Mouse (Mus musculus): ENCODE measurements around the gene Fzd7. TPM values are rescaled to one million over a fixed set of nuclear protein-coding genes. Genes with fewer than 3 reads are reported as not detected.

Fzd7 gene
- polyA plus RNA-seq, 1 experiment from 2014 or later = 5.4 TPM

- Histone ChIP-seq H3K27ac (replicated peaks in 1 of 2; ENCODE audit: control insufficient read depth in 1 of 2, insufficient read depth in 1 of 2, low read depth in 2 of 2, low read length in 2 of 2) (no peak overlapping the region), H3K9ac (ENCODE audit: low read length) (no peak overlapping the region), H3K36me3 (ENCODE audit: control insufficient read depth, insufficient read depth, low read length) (no peaks in the 10 kb centered on the region), H3K9me3 (ENCODE audit: control insufficient read depth, low read length) (no peaks in the 10 kb centered on the region), H3K4me2 (ENCODE audit: low read length) (no peak overlapping the region), H3K4me3 (ENCODE audit: control insufficient read depth in 1 of 2, insufficient read depth in 1 of 2, low read depth in 1 of 2, low read length in 2 of 2) (no peak overlapping the region), H3K27me3 (ENCODE audit: control insufficient read depth, insufficient read depth, low read length) (0 out of 2 replicates have a peak, but pooled peaks cover 4% of the 10 kb centered on the region), H3K4me1 (ENCODE audit: control insufficient read depth in 2 of 2, insufficient read depth in 2 of 2, low read length in 2 of 2) (peaks cover 0 to 3% of the 10 kb centered on the region in 2 experiments; a peak in 2 of 4 replicates)
- ATAC-seq (ENCODE audit: insufficient number of reproducible peaks, insufficient read depth, low FRiP score, low read depth) = no peak
- 52% methylated on average over 7 of the region's 7 CpGs for WGBS
Observed at GRCm38 (mm10) chr1:59503659-59504301, 21.6 kb downstream of the Fzd7 start.

GRCm38 (mm10) chr1:59504302-59504700 lies 22.1 kb downstream of the Fzd7 start:
- Histone ChIP-seq H3K4me2 (ENCODE audit: low read length) (no peak overlapping the region), H3K9me3 (ENCODE audit: control insufficient read depth, low read length) (no peaks in the 10 kb centered on the region), H3K27ac (replicated peaks in 1 of 2; ENCODE audit: control insufficient read depth in 1 of 2, insufficient read depth in 1 of 2, low read depth in 2 of 2, low read length in 2 of 2) (no peak overlapping the region), H3K27me3 (ENCODE audit: control insufficient read depth, insufficient read depth, low read length) (0 out of 2 replicates have a peak, but pooled peaks cover 4% of the 10 kb centered on the region), H3K4me3 (ENCODE audit: control insufficient read depth in 1 of 2, insufficient read depth in 1 of 2, low read depth in 1 of 2, low read length in 2 of 2) (no peak overlapping the region), H3K36me3 (ENCODE audit: control insufficient read depth, insufficient read depth, low read length) (no peaks in the 10 kb centered on the region), H3K9ac (ENCODE audit: low read length) (no peak overlapping the region), H3K4me1 (ENCODE audit: control insufficient read depth in 2 of 2, insufficient read depth in 2 of 2, low read length in 2 of 2) (peaks cover 0 to 4% of the 10 kb centered on the region in 2 experiments; a peak in 2 of 4 replicates)
- no peak for ATAC-seq (ENCODE audit: insufficient number of reproducible peaks, insufficient read depth, low FRiP score, low read depth)
- WGBS = 78% methylated on average over 2 of the region's 2 CpGs

- no peak for ATAC-seq (ENCODE audit: insufficient number of reproducible peaks, insufficient read depth, low FRiP score, low read depth)
- Histone ChIP-seq H3K4me1 (ENCODE audit: control insufficient read depth in 2 of 2, insufficient read depth in 2 of 2, low read length in 2 of 2) (peaks cover 0 to 4% of the 10 kb centered on the region in 2 experiments; a peak in 2 of 4 replicates), H3K9me3 (ENCODE audit: control insufficient read depth, low read length) (no peaks in the 10 kb centered on the region), H3K4me3 (ENCODE audit: control insufficient read depth in 1 of 2, insufficient read depth in 1 of 2, low read depth in 1 of 2, low read length in 2 of 2) (no peak overlapping the region), H3K9ac (ENCODE audit: low read length) (no peak overlapping the region), H3K36me3 (ENCODE audit: control insufficient read depth, insufficient read depth, low read length) (no peaks in the 10 kb centered on the region), H3K27me3 (ENCODE audit: control insufficient read depth, insufficient read depth, low read length) (no peaks in the 10 kb centered on the region), H3K4me2 (ENCODE audit: low read length) (peak overlapping the region; percentile 34), H3K27ac (replicated peaks in 1 of 2; ENCODE audit: control insufficient read depth in 1 of 2, insufficient read depth in 1 of 2, low read depth in 2 of 2, low read length in 2 of 2) (no peak overlapping the region)
- WGBS = 17% methylated on average over 17 of the region's 17 CpGs
Observed at GRCm38 (mm10) chr1:59508463-59509139, 26.4 kb downstream of the Fzd7 start.

GRCm38 (mm10) chr1:59511566-59512270 lies 29.5 kb downstream of the Fzd7 start:
- Histone ChIP-seq H3K9ac (ENCODE audit: low read length) (no peak overlapping the region), H3K4me1 (ENCODE audit: control insufficient read depth in 2 of 2, insufficient read depth in 2 of 2, low read length in 2 of 2) (peaks cover 8 to 11% of the 10 kb centered on the region in 2 experiments), H3K36me3 (ENCODE audit: control insufficient read depth, insufficient read depth, low read length) (no peaks in the 10 kb centered on the region), H3K9me3 (ENCODE audit: control insufficient read depth, low read length) (no peaks in the 10 kb centered on the region), H3K27me3 (ENCODE audit: control insufficient read depth, insufficient read depth, low read length) (no peaks in the 10 kb centered on the region), H3K4me3 (ENCODE audit: control insufficient read depth in 1 of 2, insufficient read depth in 1 of 2, low read depth in 1 of 2, low read length in 2 of 2) (no peak overlapping the region), H3K27ac (replicated peaks in 1 of 2; ENCODE audit: control insufficient read depth in 1 of 2, insufficient read depth in 1 of 2, low read depth in 2 of 2, low read length in 2 of 2) (no peak overlapping the region), H3K4me2 (ENCODE audit: low read length) (no peak overlapping the region)
- no peak for ATAC-seq (ENCODE audit: insufficient number of reproducible peaks, insufficient read depth, low FRiP score, low read depth)
- WGBS = 68% methylated on average over 9 of the region's 9 CpGs

GRCm38 (mm10) chr1:59516026-59516917 lies 34.0 kb downstream of the Fzd7 start, which contains the start of gene Gm973:
Gene Gm973 (plus strand): TSS chr1:59516264.
- Histone ChIP-seq H3K4me3 (ENCODE audit: control insufficient read depth in 1 of 2, insufficient read depth in 1 of 2, low read depth in 1 of 2, low read length in 2 of 2) (peak within 1 kb of the TSS; percentile 36 to 39), H3K4me2 (ENCODE audit: low read length) (peak within 1 kb of the TSS; percentile 74), H3K9ac (ENCODE audit: low read length) (peak within 1 kb of the TSS; percentile 67), H3K27ac (replicated peaks in 1 of 2; ENCODE audit: control insufficient read depth in 1 of 2, insufficient read depth in 1 of 2, low read depth in 2 of 2, low read length in 2 of 2) (peak within 1 kb of the TSS; percentile 53 to 66), H3K36me3 (ENCODE audit: control insufficient read depth, insufficient read depth, low read length) (no peaks in the 10 kb centered on the region), H3K4me1 (ENCODE audit: control insufficient read depth in 2 of 2, insufficient read depth in 2 of 2, low read length in 2 of 2) (peaks cover 8 to 15% of the 10 kb centered on the region in 2 experiments), H3K9me3 (ENCODE audit: control insufficient read depth, low read length) (no peaks in the 10 kb centered on the region), H3K27me3 (ENCODE audit: control insufficient read depth, insufficient read depth, low read length) (peaks cover 3% of the 10 kb centered on the region; the same call in 1 of the 2 replicates)
- peak; percentile 31; the same call in 1 of the 2 replicates for ATAC-seq (ENCODE audit: insufficient number of reproducible peaks, insufficient read depth, low FRiP score, low read depth)
- WGBS = 6% methylated on average over 25 of the region's 25 CpGs

GRCm38 (mm10) chr1:59520226-59520837 lies 38.1 kb downstream of the Fzd7 start:
- 44% methylated on average over 11 of the region's 11 CpGs for WGBS
- Histone ChIP-seq H3K9me3 (ENCODE audit: control insufficient read depth, low read length) (no peaks in the 10 kb centered on the region), H3K9ac (ENCODE audit: low read length) (no peak overlapping the region), H3K27ac (replicated peaks in 1 of 2; ENCODE audit: control insufficient read depth in 1 of 2, insufficient read depth in 1 of 2, low read depth in 2 of 2, low read length in 2 of 2) (no peak overlapping the region), H3K4me1 (ENCODE audit: control insufficient read depth in 2 of 2, insufficient read depth in 2 of 2, low read length in 2 of 2) (peaks cover 8 to 15% of the 10 kb centered on the region in 2 experiments), H3K27me3 (ENCODE audit: control insufficient read depth, insufficient read depth, low read length) (peaks cover 3% of the 10 kb centered on the region; the same call in 1 of the 2 replicates), H3K36me3 (ENCODE audit: control insufficient read depth, insufficient read depth, low read length) (no peaks in the 10 kb centered on the region), H3K4me2 (ENCODE audit: low read length) (no peak overlapping the region), H3K4me3 (ENCODE audit: control insufficient read depth in 1 of 2, insufficient read depth in 1 of 2, low read depth in 1 of 2, low read length in 2 of 2) (no peak overlapping the region)
- ATAC-seq (ENCODE audit: insufficient number of reproducible peaks, insufficient read depth, low FRiP score, low read depth) = no peak

All from heart, embryonic 14.5 days (tissue).